Mouse (Mus musculus) lung, postnatal 4 days (tissue): ENCODE measurements around the gene Crim1.

Source experiments
- DNase-seq, 2 experiments: peaks; one replicate each; pipeline ENCODE4 v3.0.0; 2021

Gene Crim1

DNA sequence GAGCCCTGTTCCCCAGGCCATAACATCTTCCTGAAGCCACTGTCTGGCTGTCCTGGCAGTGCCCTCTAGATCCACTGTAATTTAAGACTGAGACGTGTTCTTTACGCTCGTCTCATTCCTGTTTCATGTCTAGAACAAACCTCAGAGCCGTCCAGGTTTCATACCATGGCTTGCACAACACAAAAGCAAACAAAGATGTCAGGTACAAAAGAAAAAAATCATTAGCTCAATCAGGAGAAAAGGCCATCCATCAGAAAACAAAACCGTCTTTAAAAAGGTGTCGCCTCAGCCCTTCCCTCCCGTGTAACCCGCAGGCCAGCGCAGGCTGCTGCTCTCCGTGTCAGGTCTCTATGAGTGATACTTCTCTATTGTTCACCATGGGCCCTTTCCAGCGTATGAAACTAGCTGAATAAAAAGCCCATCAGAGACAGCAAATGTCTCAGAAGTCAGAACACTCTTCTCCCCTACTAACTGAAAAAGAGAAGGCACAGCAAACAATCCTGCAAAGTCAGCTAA, 179.7 kb downstream of the Crim1 start:
- no peak for DNase-seq

GRCm38 (mm10) chr17:78382321-78382720, 182.3 kb downstream of the Crim1 start:
- DNase-seq: no peak

GRCm38 (mm10) chr17:78387665-78388064, 187.6 kb downstream of the Crim1 start:
- no peak for DNase-seq

DNA sequence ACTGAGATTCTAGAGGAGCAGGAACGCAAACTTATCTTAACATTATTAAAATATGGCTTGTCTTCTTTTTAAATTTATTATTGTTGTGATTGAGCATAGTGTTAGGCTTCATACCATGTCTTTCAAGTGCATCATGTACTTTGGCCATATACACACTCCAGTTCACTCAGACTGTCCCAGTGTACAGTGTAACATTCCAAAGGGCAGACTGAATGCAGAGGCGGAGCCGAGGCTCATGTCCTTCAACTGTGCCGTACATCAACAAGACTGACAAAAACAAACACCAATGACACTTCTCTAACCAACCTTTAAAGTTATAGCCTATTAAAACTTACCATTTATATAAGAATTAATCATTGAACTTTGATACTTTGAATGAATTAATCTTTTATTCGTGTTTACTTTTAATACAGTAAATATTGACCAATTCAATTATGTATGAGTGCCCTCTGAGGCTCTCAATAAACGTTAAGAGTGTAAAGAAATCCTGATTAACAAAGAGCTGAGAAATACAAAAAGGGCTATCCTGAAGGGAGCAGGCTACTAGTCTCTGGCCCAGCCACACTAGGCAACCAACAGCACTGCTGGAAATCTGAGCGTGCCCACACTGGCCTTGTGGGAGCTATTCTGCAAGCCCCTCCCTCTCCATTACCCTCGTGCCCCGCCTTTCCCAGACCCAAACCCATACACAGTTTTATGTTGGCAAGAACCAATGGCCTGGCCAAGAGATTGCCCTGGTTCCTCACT, 188.2 kb downstream of the Crim1 start:
- DNase-seq: no peak

GRCm38 (mm10) chr17:78389573-78389972, 189.5 kb downstream of the Crim1 start:
- DNase-seq: no peak

GRCm38 (mm10) chr17:78392401-78393087, 192.5 kb downstream of the Crim1 start:
- DNase-seq: no peak

DNA sequence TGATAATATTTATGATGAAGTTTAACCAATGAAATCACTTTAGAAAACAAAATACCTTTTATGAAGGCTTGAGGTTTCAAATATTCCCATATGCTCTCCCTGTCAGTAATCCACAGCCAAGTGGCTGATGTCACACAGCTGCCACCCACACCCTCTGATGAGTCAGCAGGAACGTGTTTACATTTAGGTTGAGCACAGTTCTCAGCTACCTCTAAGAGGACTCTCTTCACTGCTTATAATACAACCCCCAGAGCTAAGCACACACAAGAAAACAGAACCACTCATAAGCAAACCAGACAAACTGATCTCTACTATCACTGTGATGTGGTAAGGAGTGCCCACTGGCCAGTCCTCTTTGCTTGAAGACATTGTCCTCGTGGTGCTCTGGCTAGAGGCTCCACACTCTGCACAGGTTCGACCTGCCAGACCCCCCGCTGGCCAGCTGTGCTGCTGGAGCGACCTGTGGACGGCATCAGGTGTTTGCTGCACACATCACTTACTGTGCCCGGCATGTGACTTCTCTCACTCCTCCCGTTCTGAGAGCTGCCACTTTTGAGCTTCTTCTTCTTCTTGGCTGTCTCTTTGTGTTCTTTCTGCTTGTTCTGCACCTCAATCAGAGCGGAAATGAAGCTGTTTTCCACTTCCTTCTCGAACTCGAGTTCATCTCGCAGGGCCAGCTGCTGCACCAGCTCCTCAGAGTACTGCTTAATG, 200.2 kb downstream of the Crim1 start:
- DNase-seq: no peak

DNA sequence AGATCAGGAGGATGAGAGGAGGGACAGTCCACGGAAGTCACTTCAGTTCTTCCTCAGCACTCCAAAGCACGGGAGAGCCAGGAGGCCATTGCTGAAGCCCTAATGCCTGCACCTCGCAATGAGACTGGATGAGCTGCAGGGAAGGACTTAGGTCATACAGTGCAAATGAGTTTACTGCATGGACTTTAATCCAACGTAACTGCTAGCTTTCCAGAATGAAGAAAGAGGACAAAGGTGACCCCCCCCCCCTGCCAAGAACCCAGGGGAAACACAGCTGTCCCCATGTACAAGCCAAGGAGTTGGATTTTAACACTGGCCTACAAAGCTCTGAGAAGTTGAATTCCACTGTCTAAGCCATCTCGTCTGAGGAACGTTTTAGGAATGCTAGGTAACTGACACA, 201.3 kb downstream of the Crim1 start:
- no peak for DNase-seq

DNA sequence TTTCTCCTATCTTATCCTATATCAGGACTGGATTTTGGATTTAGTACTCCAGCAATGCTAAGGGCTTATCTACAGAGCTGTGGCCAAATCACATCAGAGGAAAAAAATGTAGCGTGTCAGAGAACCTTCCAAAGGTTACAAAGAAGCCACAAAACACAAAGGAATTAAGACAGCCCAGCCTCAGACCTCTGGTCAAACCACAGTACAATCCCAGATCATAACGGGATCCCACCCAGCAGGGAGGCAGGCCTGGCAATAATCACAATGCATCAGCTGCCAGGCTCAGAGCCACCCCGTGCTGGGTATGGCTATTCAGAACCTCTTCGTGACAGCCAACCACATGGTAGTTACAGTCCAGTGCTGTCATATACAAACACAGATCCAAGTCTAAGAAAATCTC, 201.7 kb downstream of the Crim1 start:
- peak; percentile 28 to 59 for DNase-seq

- DNase-seq: no peak
These were observed 202.1 kb downstream of the Crim1 start for GRCm38 (mm10) chr17:78402174-78402573.

DNA sequence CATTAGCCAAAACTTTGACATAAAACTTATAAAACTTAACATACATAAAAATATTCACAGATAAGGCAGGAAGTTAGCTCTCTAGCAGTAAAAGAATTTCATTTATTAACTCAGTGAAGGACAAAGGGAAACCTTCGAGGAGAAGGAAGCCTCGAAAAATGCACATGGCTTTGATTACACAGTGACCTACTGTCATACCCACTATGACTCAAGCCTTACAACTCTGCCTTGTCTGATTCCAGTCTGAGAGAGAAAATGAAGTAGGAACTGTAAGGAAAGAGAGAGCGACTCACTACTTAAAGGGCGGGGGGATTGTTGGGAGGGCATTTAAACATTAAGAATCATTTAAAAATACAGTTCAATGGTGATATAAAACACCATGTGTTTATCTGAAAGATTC, 203.2 kb downstream of the Crim1 start:
- DNase-seq: no peak

DNA sequence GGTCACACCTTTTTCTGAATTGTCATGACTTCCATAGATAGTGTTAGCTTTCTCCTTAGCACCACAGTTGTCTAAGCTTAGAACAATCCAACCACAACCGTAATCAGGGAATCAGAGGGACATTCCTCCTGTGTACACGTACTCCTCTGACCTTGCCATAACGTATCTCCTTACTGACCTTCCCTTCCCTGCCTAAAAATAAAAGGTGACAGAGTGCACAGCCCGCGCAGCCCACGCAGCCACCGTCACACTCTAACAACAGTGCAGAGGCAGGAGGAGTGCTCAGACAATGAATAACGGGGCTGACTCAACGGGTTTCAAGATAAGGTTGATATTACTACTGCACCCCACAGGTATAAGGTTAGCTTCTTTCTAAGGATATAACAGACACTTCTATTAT, 203.8 kb downstream of the Crim1 start:
- DNase-seq: no peak

DNA sequence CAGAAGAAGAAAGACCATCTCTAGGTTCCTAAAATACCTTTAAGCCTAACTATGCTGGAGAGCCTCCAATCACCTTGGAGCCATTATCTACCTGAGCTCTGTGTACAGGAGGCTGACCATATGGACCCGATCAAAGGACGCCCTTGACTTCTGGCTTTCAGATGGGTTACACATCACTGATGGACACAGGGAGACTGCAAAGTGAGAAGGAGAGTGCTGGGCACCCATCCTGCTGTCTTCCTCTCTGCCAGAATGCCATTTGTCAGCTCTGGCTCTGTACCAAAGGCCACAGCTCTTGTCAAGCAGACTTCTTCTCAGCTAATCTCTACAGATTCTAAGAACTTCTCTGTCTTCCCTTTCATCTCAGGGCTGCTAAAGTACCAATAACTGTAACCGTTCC, 205.3 kb downstream of the Crim1 start:
- peak in 1 of 2 experiments; percentile 60 for DNase-seq

DNA sequence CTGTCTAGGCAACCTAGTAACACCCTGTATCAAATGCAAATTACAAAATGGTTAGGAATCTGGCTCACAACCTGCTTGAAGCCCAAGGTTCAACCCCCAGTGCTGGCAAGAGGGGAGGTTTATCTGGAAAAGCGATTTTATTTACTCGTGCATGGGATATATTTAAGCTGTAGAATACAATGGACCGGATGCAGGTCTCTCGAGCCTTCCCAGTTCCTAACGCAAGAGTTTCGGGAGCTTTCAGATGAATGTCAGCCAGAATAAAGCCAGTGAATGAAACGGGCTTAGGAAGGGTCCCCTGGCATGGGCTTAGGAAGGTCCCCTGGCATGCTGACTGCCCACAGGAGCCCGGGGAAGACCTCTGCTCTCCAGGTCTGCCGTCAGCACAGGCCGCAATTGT, 206.8 kb downstream of the Crim1 start:
- DNase-seq: no peak

DNA sequence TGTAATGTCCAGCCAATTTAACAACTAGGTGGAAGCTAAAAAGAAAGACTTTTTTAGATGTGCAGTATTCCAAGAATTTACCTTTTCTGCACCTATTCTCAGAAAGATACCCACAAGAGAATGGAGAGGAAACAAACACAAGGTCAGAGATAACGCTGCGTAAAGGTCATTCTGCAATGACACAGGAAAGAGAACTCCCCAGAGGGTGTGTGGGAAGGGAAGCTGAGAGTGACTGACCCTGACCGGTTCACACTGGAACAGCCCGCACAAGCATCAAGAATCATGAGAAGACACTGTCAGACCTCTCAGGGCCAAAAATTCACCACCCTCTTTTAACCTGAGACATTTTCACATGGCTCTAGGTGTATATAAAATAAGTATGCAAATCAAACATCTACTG, 207.5 kb downstream of the Crim1 start:
- no peak for DNase-seq

- no peak for DNase-seq
These were observed 208.3 kb downstream of the Crim1 start for GRCm38 (mm10) chr17:78408386-78408785.

DNA sequence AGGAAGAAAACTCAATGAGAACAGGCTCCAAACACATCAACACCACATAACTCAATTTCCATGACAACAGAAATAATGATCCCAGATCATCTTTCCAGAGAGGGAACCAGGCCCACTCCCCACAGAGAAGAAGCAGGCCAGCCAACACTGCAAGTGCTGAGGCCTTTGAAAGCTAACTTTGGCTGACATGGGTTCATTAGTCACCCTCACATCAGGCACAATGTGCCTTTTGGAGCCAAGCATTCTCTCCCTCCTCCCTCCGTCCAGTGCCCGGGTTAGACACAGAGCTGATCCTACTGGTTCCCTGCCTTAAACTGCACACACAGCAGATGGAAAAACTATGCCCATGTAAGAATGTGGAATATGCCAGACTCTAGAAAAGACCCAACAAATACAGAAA, 209.9 kb downstream of the Crim1 start:
- no peak for DNase-seq

DNA sequence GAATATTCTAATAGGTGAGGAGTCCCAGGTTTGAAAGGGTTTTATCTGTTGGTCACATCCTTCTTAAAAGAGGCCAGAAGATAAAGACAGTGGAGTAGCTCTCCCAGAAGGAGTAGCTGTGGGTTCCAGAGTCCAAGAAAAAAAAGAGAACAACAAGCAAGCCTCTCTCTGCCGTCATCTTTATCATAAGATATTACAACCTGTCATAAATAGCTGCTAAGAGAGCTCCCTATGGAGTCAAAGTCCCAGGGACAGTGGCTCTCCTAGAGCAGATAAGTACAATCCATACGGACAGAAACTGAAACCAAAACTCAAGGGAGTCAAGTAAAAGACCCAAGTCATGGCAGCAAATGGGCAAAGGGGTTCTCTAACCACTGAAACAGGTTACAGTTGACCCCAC, 215.2 kb downstream of the Crim1 start:
- DNase-seq: no peak

DNA sequence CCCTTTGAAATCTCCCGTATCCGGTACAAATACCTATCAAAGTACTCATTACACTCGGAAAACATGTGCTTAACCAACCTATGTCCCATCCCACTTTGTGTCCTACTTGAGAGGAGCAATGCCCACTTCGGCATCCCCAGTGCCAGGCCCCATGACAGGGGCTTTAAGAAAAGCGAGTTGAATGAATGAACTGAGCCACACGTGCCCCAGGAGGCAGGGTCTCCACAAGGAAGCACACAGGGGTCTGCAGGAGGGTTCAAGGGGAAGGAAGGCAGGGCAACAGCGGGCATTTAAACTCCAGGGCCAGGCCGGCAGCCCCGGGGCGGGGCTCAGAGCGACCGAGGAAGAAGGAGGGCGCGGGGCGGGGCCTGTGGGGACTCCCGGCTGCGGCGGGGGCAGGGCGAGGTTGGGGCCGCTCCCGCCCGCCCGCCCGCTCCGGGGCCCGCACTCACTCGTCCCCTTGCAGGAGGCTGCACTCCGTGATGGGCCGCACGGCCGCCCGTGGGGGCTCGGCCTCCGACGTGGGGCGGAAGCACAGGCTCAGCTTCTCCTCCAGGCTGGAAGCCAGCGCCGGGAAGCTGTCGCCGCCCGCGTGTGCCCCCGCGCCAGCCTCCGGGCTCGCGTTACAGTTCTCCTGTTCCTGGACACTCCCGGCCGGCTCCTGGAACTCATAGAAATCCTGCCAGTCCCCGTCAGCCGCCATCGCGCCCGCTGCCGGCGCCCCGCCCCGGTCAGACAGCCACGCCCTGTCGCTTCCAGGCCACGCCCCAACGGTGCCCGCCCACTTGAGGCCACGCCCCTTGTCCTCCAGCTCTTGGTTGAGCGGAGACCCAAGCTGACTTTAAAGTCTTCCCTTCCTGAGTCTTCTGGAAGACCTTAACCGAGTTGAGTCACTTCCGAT, 217.6 kb downstream of the Crim1 start, which contains the start of gene Fez2:
Gene Fez2 (minus strand): TSS at position 772 of the 901 bp plus-strand sequence.
- DNase-seq: peak; percentile 93 to 98

DNA sequence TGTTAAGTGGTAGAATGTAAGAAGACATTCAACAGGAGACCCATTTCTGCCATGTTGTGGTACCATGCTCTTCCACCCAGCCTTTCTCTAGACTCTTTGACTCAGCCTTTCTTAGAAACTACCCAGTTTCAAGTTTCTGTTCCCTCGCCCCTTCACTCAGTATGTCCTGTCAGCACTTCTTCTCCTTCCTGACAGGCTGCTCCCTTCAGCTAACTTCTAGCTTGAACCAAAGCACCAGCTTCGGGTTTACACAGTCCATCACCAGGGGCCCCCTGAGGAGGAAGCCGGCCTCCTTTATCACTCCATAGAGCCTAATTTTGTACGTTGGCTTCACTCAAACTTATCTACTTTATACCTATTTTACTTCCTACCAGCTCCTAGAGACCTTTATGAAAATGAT, 219.2 kb downstream of the Crim1 start:
- no peak for DNase-seq

DNA sequence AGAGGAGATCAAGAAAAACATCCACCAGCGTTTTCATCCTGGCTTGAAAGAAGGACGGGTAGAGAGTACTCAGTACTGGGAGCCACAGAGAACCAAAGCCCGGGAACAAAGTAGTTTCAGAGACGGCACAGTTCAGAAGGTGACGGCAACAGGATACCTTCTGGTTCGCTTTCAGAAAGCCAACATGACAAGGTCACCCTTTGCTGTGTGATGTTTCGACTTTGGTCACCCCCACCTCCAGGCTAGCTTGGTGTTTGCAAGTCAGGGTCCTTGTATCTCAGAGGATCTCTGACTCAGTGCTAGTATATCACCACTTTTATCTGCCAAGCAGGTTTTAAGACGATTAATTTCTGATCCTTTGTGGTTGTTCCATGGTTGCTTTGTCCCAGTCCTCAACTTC, 225.0 kb downstream of the Crim1 start:
- no peak for DNase-seq
